Mouse (Mus musculus): ENCODE measurements around the gene Ms4a18.

Ms4a18 gene

DNA sequence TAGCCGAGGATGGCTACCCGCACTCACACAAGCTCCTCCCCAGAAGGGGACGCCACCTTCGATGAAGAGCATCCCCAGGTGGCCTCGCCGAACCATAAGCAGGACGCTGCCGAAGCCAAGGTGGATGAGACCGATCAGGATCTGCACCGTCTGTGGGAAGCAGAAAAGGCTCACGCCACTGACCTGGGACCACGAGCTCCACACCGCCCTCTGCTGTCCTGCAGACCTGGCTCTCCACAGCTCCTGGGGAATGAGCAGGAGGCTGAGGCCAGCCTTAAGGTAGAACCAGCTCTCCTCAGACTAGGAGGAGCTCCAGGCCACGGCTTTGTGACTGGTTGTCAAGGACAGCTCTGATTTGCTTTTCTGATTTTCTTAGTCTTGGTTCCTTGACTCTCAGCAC lies 34.7 kb downstream of the Ms4a18 start:
- in situ Hi-C loops (cut with MboI), result no loop called here

- in situ Hi-C loops (cut with MboI), result no loop called here
Measured at GRCm38 (mm10) chr19:10980210-10980609, 37.6 kb downstream of the Ms4a18 start.

DNA sequence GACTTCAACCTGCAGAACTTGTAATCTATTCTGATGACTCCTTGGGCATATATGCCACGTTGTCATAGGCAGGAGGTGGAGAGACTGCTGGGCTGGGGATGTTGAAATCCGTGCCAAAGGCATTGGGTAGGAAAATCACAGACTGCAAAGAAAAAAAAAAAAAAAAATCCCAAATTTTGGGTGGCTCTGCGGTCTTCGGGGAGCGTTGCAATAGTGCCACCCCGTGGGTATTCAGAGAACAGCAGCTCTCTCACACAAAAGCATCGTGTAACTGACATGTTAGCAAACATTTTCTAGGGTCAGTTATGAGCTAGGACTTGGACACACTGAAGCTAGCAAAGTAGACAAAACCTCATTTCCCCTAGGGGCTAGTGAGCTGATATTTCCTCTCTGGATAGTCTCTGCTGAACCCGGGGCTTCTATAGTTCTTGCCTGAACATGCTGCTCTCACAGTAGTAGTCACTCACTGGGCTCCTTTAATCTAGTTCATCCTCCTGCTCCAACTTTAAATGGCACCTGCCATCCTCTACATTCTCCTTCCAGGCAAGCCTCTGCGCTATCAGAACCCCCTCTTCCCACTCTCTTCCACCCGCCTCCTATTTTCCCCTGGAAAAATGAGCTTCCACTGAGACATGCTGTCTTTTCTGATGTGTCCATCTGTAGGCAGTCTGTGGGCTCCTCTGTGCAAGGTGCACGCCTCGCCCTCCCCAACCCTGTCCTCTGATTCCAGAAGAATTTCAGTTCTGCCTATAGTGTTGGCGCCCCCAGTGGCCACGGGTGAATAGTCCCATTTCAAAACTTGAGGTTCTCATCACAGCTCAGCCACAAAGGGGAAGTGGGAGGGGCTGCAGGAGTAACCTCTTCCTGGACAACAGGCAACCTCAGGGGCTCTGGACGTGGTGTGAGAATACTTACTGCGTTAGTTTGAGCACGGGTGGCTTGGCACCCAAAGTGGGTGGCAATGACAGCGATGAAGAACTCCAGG lies 38.4 kb downstream of the Ms4a18 start:
- in situ Hi-C loops (cut with MboI), result no loop called here

GRCm38 (mm10) chr19:10976318-10976717 lies 41.5 kb downstream of the Ms4a18 start:
- in situ Hi-C loops (cut with MboI), result no loop called here

GRCm38 (mm10) chr19:10975187-10975586 lies 42.6 kb downstream of the Ms4a18 start:
- in situ Hi-C loops (cut with MboI), result no loop called here

- in situ Hi-C loops (cut with MboI), result no loop called here
Measured at GRCm38 (mm10) chr19:10974238-10974865, 43.5 kb downstream of the Ms4a18 start, which contains the start of gene Ms4a10. Ms4a10 (minus strand) TSS chr19:10974670.

DNA sequence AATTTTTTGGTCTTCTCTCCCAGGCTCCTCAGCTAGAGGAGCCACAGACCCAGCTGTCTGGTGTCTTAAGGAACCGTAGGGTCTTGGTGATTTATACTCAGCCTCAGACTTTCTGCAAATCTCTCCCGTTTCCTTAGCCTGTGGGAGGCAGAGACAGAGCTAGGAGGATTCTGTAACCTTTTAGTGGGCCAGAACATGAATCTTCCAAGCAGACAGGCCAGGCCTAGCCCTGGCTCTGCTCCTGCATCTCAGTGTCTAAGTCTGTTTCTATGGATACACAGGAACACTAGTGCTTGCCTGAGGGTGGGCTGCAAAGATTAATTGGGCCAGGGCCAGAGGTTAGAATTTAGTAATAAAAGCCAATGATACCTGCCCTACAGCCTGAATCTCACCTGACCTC lies 44.6 kb downstream of the Ms4a18 start:
- in situ Hi-C loops (cut with MboI), result no loop called here

- in situ Hi-C loops (cut with MboI), result no loop called here
Measured at GRCm38 (mm10) chr19:10972660-10973059, 45.2 kb downstream of the Ms4a18 start.

DNA sequence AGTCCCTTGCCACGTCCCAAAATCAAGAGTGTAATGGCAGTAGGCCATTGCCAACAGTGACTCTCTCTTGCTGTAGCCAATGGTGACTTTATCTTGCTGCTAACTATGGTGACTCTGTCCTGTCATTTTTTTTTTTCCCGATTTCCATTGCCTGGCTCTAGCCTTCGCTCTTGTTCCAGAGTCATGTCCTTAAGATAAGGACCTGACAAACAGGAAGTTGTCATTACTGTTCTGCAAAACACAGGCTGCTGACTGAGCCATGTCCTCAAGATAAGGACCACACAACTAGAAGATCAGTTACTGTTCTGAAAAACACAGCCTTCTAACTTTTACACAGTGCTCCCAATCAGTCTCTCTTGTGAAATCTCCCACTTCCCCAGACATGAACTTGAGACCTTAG lies 47.4 kb downstream of the Ms4a18 start:
- in situ Hi-C loops (cut with MboI), result no loop called here

DNA sequence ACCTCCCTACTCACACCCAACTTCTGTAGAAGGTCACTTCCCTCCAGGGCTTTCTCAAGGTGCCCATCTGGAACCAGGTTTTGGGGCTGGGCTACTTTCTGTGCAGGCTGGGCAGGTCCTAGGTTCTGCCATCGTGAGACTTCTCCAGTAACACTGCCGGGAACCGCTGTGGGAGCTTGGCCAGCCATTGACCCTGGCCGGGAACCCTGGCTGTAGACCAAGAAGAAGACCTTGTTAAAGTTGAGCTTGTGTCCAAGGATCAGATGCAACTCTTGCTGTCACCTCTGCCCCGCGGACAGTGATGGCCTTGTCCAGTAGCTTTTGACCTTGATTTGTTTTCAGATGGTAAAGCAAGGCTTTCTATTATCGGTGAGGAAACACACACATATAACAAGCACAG lies 49.3 kb downstream of the Ms4a18 start:
- in situ Hi-C loops (cut with MboI), result no loop called here

- in situ Hi-C loops (cut with MboI), result no loop called here
Measured at GRCm38 (mm10) chr19:10965721-10966120, 52.1 kb downstream of the Ms4a18 start.

DNA sequence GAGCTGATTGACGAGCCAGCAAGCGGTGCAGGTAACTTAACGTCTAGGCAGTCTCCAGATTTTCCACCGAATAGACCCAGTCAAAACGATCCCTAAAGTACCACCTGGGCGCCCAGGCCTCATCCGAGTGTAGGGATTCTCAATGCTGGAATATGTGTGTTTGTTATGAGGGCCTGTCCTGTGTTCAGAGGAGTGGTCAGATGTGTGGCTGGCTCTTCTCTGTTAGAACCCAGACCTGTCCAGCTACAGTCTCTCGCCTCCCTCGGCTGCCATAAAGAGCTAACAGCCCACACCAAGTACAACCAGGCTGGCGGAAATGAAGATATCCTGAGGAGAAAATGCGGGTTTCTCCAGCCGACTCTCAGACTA lies 57.9 kb downstream of the Ms4a18 start:
- in situ Hi-C loops (cut with MboI), result loop anchor here (10.0 kb wide), 1 partner anchor 245 kb away; no protein-coding TSS in a partner anchor

GRCm38 (mm10) chr19:10959085-10959977 lies 58.5 kb downstream of the Ms4a18 start:
- in situ Hi-C loops (cut with MboI), result loop anchor here (10.0 kb wide), 1 partner anchor 245 kb away; no protein-coding TSS in a partner anchor

DNA sequence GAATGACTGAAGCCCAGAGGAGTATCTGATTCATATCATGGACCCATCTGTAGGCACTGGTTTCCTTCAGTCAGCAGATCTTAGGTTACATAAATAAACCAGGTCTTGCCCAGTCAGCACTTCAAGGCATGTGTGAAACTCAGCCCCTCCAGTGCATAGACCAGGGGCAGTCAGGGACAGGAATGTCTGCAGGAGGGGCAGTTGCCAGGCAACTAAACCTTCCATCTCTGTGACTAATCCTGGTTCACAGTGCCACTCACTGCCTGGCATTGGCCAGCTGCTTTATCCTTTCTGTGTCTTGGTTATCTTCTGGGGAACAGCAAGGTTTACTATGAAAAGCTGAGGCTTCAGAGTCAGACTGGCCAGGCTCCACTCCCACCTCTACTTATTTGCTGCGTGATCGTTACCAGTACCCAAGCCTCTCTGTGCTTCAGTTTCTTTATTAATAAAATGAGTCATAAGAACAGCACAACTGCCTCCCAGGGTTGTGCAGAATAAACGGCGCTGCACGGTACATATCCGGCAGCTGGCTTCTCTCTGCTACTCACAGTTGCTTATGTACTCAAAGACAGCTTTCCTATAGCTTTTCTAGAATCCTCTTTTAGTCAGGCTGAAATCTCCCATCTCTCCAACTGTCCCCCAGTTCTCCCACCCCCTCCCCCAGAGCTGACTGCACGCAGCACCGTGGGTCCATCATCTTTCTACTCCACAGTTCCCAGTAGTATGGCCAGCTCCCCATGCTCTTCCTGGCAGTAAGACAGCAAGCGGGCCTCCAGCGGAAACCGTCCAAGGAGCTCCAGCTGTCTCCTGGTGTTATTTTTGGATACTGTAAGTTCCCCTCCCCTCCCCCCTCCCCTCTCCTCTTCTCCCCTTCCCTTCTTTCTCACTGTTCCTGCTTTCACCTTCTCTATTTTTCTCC lies 65.6 kb downstream of the Ms4a18 start:
- in situ Hi-C loops (cut with MboI), result loop anchor here (10.0 kb wide), 1 partner anchor 237 kb away; no protein-coding TSS in a partner anchor

DNA sequence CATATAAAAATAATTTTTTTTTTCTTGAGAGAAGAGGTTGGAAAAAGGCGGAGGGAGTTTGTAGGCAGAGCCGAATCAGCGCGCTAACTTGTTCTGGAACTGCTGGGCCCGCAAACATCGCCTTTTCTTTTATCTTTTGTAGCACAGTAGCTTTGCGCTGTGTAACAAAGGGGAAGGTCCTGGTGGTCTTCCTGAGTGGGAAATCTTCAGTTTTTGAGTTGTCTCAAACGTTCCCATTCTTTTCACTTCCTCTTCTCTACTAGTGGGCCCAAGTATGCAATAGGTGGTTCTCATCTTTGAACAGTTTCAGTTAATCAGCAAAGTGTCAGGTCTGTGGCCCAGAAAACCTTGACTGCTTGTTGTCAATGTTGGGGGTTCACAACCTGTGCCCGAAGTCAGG lies 68.3 kb downstream of the Ms4a18 start:
- in situ Hi-C loops (cut with MboI), result no loop called here

- in situ Hi-C loops (cut with MboI), result no loop called here
Measured at GRCm38 (mm10) chr19:10949112-10949511, 68.7 kb downstream of the Ms4a18 start, which contains the start of gene Ccdc86. Ccdc86 (minus strand) TSS chr19:10949266.

DNA sequence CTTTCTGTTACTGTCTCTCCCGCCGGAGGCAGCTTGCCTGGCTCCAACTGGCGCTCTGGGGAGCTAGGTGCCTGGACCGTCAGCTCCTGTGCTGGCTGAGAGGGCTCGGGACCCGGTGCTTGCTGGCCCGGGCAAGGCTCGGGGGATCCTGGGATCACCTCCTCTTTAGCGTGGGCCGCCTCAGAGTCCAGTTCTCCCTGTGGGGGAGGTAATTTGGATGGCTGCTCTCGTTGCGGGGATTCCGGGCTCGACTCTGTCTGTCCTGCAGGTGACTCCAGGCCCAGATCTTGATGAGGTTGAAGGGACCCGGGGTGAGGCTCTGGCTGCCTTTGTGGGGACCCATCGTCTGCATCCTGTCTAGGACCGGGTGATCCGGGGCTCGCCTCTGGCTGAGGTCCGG lies 69.4 kb downstream of the Ms4a18 start:
- in situ Hi-C loops (cut with MboI), result no loop called here

DNA sequence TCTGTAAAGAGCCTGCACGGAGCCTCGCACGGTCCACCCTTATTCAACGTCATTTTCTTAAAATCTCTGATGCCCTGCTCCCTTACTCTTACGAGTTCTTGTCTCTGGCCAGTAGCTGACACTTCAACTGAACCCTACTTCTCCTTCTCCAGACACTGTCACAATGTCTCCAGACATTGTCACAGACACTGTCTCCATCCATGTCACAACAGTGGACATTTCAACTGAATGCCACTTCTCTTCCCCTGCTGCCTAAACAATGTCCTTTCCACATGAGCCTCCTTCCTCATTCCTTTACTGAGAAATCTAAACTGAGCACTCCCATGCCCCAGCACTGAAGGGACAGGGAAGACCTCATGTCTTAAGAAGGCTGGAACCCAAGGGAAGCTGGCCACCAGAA lies 70.6 kb downstream of the Ms4a18 start:
- in situ Hi-C loops (cut with MboI), result no loop called here
